Mouse (Mus musculus): ENCODE data around the gene Pus10.

DNA sequence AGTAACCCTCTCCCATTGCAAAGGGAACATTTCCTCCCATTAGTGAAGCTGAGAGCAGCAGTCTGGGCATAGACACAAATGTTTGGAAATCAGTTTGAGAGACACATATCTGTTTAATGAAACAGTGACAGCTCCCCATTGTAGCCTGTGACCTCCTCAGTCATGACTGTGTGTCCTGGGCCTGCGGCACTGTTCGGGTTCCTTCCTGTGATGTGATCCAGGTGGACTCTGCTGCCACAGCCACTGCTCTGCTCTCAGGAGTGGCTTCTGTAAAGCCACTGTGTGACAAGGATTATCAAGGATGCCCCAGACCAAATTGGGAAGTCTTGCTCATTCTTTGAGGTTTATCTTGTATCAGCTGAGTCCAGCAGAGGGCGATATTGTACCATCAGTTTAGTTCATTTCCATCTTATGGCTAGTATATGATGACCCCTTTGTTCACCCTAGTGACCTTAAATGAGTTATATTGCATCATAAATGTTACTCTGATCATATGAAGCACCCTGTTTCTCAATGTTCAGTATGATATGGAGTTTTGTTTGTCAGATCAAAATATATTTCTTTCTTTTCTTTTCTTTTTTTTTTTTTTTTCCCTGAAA lies 13.7 kb downstream of the Pus10 start:
- TF ChIP-seq CTCF (IDR thresholded peaks at IDR 0.05; ENCODE audit: control insufficient read depth, insufficient read depth, insufficient replicate concordance, low read depth, low read length) (no peak), POLR2A (IDR thresholded peaks at IDR 0.05; ENCODE audit: control insufficient read depth, low read depth, low read length) (no peak)
